ENCODE assay signal across 9 mouse cellular contexts in the genomic region with DNA sequence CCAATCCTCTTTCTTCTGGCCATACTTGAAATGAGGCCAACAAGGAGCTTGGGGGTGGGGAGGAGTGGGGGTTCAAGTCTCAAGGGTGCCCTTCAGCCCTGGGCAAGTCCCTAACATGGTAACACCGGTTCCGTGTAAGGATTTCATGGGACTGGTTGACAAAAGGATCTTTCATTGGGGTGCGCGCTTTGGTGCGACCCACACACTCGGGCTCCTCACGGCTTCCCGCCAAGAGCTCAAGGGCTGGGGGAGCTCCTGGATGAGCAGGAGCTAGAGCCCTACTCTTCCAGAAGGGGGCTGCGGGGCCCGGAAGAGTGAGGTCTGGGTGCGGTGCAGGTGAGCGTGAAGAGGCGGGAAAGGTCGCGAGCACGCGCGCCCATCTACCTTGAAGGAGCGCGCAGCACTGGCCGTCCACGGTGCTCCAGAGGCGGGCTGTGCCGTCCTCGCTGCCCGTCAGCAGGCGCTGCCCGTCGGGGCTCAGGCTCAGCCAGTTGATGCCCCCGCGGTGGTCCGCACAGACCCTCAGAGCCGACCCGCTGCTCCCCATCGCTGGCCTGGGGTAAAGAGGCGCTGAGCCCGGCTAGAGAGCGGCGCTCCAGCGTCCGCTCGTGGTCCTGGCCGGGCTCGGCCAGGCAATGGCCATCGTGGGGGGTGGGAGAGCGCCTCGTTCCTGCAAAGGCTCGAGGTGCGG. TPM values are rescaled to one million over a fixed set of nuclear protein-coding genes. Genes with fewer than 3 reads are reported as not detected.
A peak's percentile ranks its signal among the peaks of the same experiment; 100 is the strongest.
DNase-seq lines count a peak whose midpoint lies in the region; ATAC-seq lines count a peak whose summit lies in the region.
"Had no signal": no experiment of that assay in that cellular context is flagged by ENCODE, and none has a peak within 500 bp of the region (broad histone marks: within the 10 kb centered on the region; RNA-seq: fewer than 3 reads in every experiment).

No protein-coding gene starts in this region.

- WGBS in heart, embryonic 12.5 days = under 1% methylated on average over 45 of the region's 49 CpGs
- under 1% methylated on average over 49 of the region's 49 CpGs for WGBS in hindbrain, embryonic 14.5 days
- WGBS in midbrain, embryonic 14.5 days = 1% methylated on average over 49 of the region's 49 CpGs

- H3K4me1 ChIP-seq in heart, embryonic 12.5 days (replicated peaks) = peaks cover 58% of the 10 kb centered on the region
- H3K4me1 ChIP-seq in hindbrain, embryonic 14.5 days (replicated peaks; ENCODE audit: control insufficient read depth, insufficient read depth, low read length) = peaks cover 18% of the 10 kb centered on the region
- H3K4me1 ChIP-seq in midbrain, embryonic 14.5 days (ENCODE audit: control insufficient read depth, insufficient read depth, low read length) = peaks cover 14% of the 10 kb centered on the region

- peak overlapping the region; percentile 55 for H3K4me3 ChIP-seq in heart, embryonic 12.5 days
- peak overlapping the region; percentile 33 for H3K4me3 ChIP-seq in hindbrain, embryonic 14.5 days (replicated peaks; ENCODE audit: low read length)
- H3K4me3 ChIP-seq in midbrain, embryonic 14.5 days (replicated peaks; ENCODE audit: low read depth, low read length) = peak overlapping the region; percentile 35

- no peak overlapping the region for H3K27ac ChIP-seq in heart, embryonic 12.5 days (ENCODE audit: poor library complexity, severe bottlenecking)
- H3K27ac ChIP-seq in hindbrain, embryonic 14.5 days = no peak overlapping the region
- H3K27ac ChIP-seq in midbrain, embryonic 14.5 days (replicated peaks; ENCODE audit: low read depth, low read length) = no peak overlapping the region

- no peaks in the 10 kb centered on the region for H3K9me3 ChIP-seq in heart, embryonic 12.5 days (replicated peaks)
- no peaks in the 10 kb centered on the region for H3K9me3 ChIP-seq in hindbrain, embryonic 14.5 days (ENCODE audit: control insufficient read depth, low read length)
- H3K9me3 ChIP-seq in midbrain, embryonic 14.5 days (ENCODE audit: control insufficient read depth, low read length) = no peaks in the 10 kb centered on the region

- peaks cover 17% of the 10 kb centered on the region for H3K27me3 ChIP-seq in heart, embryonic 12.5 days (replicated peaks)
- H3K27me3 ChIP-seq in hindbrain, embryonic 14.5 days (ENCODE audit: control insufficient read depth, insufficient read depth, low read length) = peaks cover 36% of the 10 kb centered on the region
- H3K27me3 ChIP-seq in midbrain, embryonic 14.5 days (ENCODE audit: control insufficient read depth, insufficient read depth, low read length) = peaks cover 33% of the 10 kb centered on the region

- H3K4me2 ChIP-seq in heart, embryonic 12.5 days = peak overlapping the region; percentile 91
- H3K4me2 ChIP-seq in hindbrain, embryonic 14.5 days (replicated peaks) = peak overlapping the region; percentile 63
- peak overlapping the region; percentile 56 for H3K4me2 ChIP-seq in midbrain, embryonic 14.5 days (ENCODE audit: low read length)

- no peak; the same call in 1 of the 2 replicates for ATAC-seq in heart, embryonic 12.5 days (ENCODE audit: insufficient number of reproducible peaks, low FRiP score)
- peak; percentile 10; the same call in 1 of the 2 replicates for ATAC-seq in common myeloid progenitor, adult 5-6 weeks (replicated peaks; ENCODE audit: low read depth, poor library complexity, severe bottlenecking)
- ATAC-seq in hindbrain, embryonic 14.5 days (ENCODE audit: low FRiP score) = no peak
- peak; percentile 27; the same call in 1 of the 2 replicates for ATAC-seq in midbrain, embryonic 14.5 days (ENCODE audit: low FRiP score, low TSS enrichment)
- ATAC-seq in cerebellum, adult (ENCODE audit: insufficient number of reproducible peaks, low FRiP score, low TSS enrichment) = no peak

- DNase-seq in heart, adult 9 months (ENCODE audit: low spot score in 2 of 2) = no peak
- no peak for DNase-seq in hindbrain, embryonic 14.5 days (ENCODE audit: low spot score)
- peak; percentile 21 for DNase-seq in midbrain, embryonic 14.5 days
- DNase-seq in spleen, adult 12 weeks (ENCODE audit: low spot score) = no peak
- no peak for DNase-seq in left cerebral cortex, adult 11 months (ENCODE audit: low spot score)
- DNase-seq: thymus, postnatal 36 days had no signal

- peak overlapping the region; percentile 74 for H3K9ac ChIP-seq in heart, embryonic 12.5 days
- peak overlapping the region; percentile 24; the same call in 1 of the 2 replicates for H3K9ac ChIP-seq in hindbrain, embryonic 14.5 days
- H3K9ac ChIP-seq in midbrain, embryonic 14.5 days (replicated peaks; ENCODE audit: low read length) = peak overlapping the region; percentile 42; the same call in 1 of the 2 replicates

- H3K36me3 ChIP-seq in heart, embryonic 12.5 days = no peaks in the 10 kb centered on the region
- no peaks in the 10 kb centered on the region for H3K36me3 ChIP-seq in hindbrain, embryonic 14.5 days (replicated peaks; ENCODE audit: control insufficient read depth, insufficient read depth)
- no peaks in the 10 kb centered on the region for H3K36me3 ChIP-seq in midbrain, embryonic 14.5 days (ENCODE audit: control insufficient read depth, insufficient read depth, low read length)

RNA-seq across cellular contexts. Expression of gene Wdr86, which starts 0.6 kb away (rescaled TPM):
- 7.9 and 9.3 TPM in 2 replicates for polyA plus RNA-seq in heart, embryonic 12.5 days (2016; fragmentation: Nextera tagmentation; extraction: Ambion mirVana)
- total RNA-seq in common myeloid progenitor, adult 5-6 weeks (2017) = 0.64 and 1.8 TPM in 2 replicates
- polyA plus RNA-seq in hindbrain, embryonic 14.5 days (2014; fragmentation: Nextera tagmentation; extraction: Ambion mirVana) = 7.2 and 12.0 TPM in 2 replicates
- polyA plus RNA-seq in midbrain, embryonic 14.5 days (2014; fragmentation: Nextera tagmentation; extraction: Ambion mirVana) = 2.0 and 5.6 TPM in 2 replicates

RNA-seq across cellular contexts. Expression of gene Crygn, which starts 27.9 kb away (rescaled TPM):
- 0.51 and 2.7 TPM in 2 replicates for polyA plus RNA-seq in heart, embryonic 12.5 days (2016; fragmentation: Nextera tagmentation; extraction: Ambion mirVana)
- total RNA-seq in common myeloid progenitor, adult 5-6 weeks (2017) = 12.2 TPM in 1 of 2 replicates, not detected in the other
- polyA plus RNA-seq in hindbrain, embryonic 14.5 days (2014; fragmentation: Nextera tagmentation; extraction: Ambion mirVana) = 2.1 and 3.0 TPM in 2 replicates
- polyA plus RNA-seq in midbrain, embryonic 14.5 days (2014; fragmentation: Nextera tagmentation; extraction: Ambion mirVana) = 1.6 TPM in 1 of 2 replicates, not detected in the other

RNA-seq across cellular contexts. Expression of gene Nub1, which starts 44.6 kb away (rescaled TPM):
- polyA plus RNA-seq in heart, embryonic 12.5 days (2016; fragmentation: Nextera tagmentation; extraction: Ambion mirVana) = 29.5 and 31.9 TPM in 2 replicates
- 44.9 and 49.0 TPM in 2 replicates for total RNA-seq in common myeloid progenitor, adult 5-6 weeks (2017)
- 48.5 and 51.7 TPM in 2 replicates for polyA plus RNA-seq in hindbrain, embryonic 14.5 days (2014; fragmentation: Nextera tagmentation; extraction: Ambion mirVana)
- polyA plus RNA-seq in midbrain, embryonic 14.5 days (2014; fragmentation: Nextera tagmentation; extraction: Ambion mirVana) = 42.3 and 54.1 TPM in 2 replicates

Comparison
In these comparisons a context has a peak if more than half of its experiments do, and no peak if none do; other contexts are left out.
1. ATAC-seq: peak in common myeloid progenitor, adult 5-6 weeks (single experiment) and midbrain, embryonic 14.5 days (single experiment); none in heart, embryonic 12.5 days (single experiment), hindbrain, embryonic 14.5 days (single experiment) and cerebellum, adult (single experiment).
2. H3K9ac ChIP-seq: peak in every context shown above with its lines; median percentile 74 in heart, embryonic 12.5 days; 42 in midbrain, embryonic 14.5 days; 24 in hindbrain, embryonic 14.5 days.
3. Peak in every context shown above with its lines, with median percentiles within 50 percentile points of each other: H3K4me2 ChIP-seq and H3K4me3 ChIP-seq.